Mouse (Mus musculus) lung, adult 2 months (tissue): ENCODE measurements around the gene Fscn2. TPM values are rescaled to one million over a fixed set of nuclear protein-coding genes. Genes with fewer than 3 reads are reported as not detected.

Experiments
- DNase-seq: peaks from one replicate; pipeline ENCODE4 v3.0.0; 2022
- H3K4me1 ChIP-seq: fragments of 200-500 bp; 2 replicates; pipeline ENCODE4 v1.6.1; 2011; ENCODE audit warnings: low read length; ENCODE audit not compliant: control insufficient read depth, insufficient read depth
- H3K4me3 ChIP-seq: fragments of 200-500 bp; replicated peaks from 2 replicates; pipeline ENCODE3; 2011; ENCODE audit warnings: low read depth, mild to moderate bottlenecking, control low read depth, low read length; ENCODE audit errors: extremely low read depth
- CTCF ChIP-seq: fragments of 200-500 bp; IDR thresholded peaks from 2 replicates; pipeline ENCODE4 v1.5.1; 2011; ENCODE audit warnings: mild to moderate bottlenecking, low read length, control low read depth; ENCODE audit not compliant: insufficient read depth
- POLR2A ChIP-seq: fragments of 200-500 bp; IDR thresholded peaks from 2 replicates; pipeline ENCODE4 v1.6.1; 2011; ENCODE audit warnings: low read depth, mild to moderate bottlenecking, control low read depth, low read length, borderline replicate concordance; ENCODE audit errors: extremely low read depth
- WGBS: fragments of 180-500 bp; shearing (Covaris S2); methylation state at CpG from one replicate; pipeline ENCODE4 v1.1.7; 2018; 5-methylcytosine and 5-hydroxymethylcytosine counted together
- polyA plus RNA-seq: library from polyadenylated mRNA; depleted of rRNA; stranded (reverse); fragments of >200 nt; gene quantifications from 2 replicates; pipeline ENCODE4 v1.2.3, GENCODE M21; 2012

Gene Fscn2
- polyA plus RNA-seq, 1 experiment: 0.60 TPM

GRCm38 (mm10) chr11:120375324-120375723, 14.0 kb downstream of the Fscn2 start:
- no peak for DNase-seq
- WGBS: 95% methylated on average over 10 of the region's 10 CpGs
- H3K4me3 ChIP-seq: no peak overlapping the region
- TF ChIP-seq CTCF (no peak), POLR2A (no peak)
- H3K4me1 ChIP-seq: peaks cover 11% of the 10 kb centered on the region

- 89% methylated on average over 17 of the region's 17 CpGs for WGBS
- DNase-seq: no peak
Measured at GRCm38 (mm10) chr11:120376302-120377160, 15.2 kb downstream of the Fscn2 start.

GRCm38 (mm10) chr11:120377337-120377736, 16.0 kb downstream of the Fscn2 start:
- WGBS: 55% methylated on average over 10 of the region's 10 CpGs
- no peak overlapping the region for H3K4me3 ChIP-seq
- no peak for TF ChIP-seq POLR2A
- peaks cover 11% of the 10 kb centered on the region for H3K4me1 ChIP-seq
- no peak for DNase-seq

More at GRCm38 (mm10) chr11:120376302-120377160, 15.2 kb downstream of the Fscn2 start:
- no peak for TF ChIP-seq POLR2A
- no peak for TF ChIP-seq CTCF
- Histone ChIP-seq H3K4me3 (no peak overlapping the region), H3K4me1 (peaks cover 11% of the 10 kb centered on the region)

- TF ChIP-seq POLR2A: peak; percentile 37; the same call in 1 of the 2 replicates
- TF ChIP-seq CTCF: no peak
Measured at GRCm38 (mm10) chr11:120378031-120378610, 16.8 kb downstream of the Fscn2 start.

GRCm38 (mm10) chr11:120378611-120379540, 17.5 kb downstream of the Fscn2 start, which contains the start of gene Faap100:
Gene Faap100, minus strand, starts transcription at chr11:120378764.
- H3K4me1 ChIP-seq: peaks cover 11% of the 10 kb centered on the region
- peak within 1 kb of the TSS; percentile 86 for H3K4me3 ChIP-seq
- DNase-seq: peak; percentile 87
- TF ChIP-seq POLR2A (peak; percentile 12; the same call in 1 of the 2 replicates), CTCF (peak; percentile 51)
- 7% methylated on average over 54 of the region's 54 CpGs for WGBS

More at GRCm38 (mm10) chr11:120378031-120378610, 16.8 kb downstream of the Fscn2 start:
- peak overlapping the region; percentile 86 for H3K4me3 ChIP-seq
- WGBS: 3% methylated on average over 40 of the region's 40 CpGs
- DNase-seq: no peak
- peaks cover 11% of the 10 kb centered on the region for H3K4me1 ChIP-seq

- WGBS: 91% methylated on average over 3 of the region's 3 CpGs
- no peak overlapping the region for H3K4me3 ChIP-seq
- TF ChIP-seq CTCF (no peak), POLR2A (no peak)
- no peak for DNase-seq
- peaks cover 11% of the 10 kb centered on the region for H3K4me1 ChIP-seq
Measured at GRCm38 (mm10) chr11:120380271-120380670, 18.9 kb downstream of the Fscn2 start.

- TF ChIP-seq POLR2A (no peak), CTCF (no peak)
- H3K4me1 ChIP-seq: peaks cover 11% of the 10 kb centered on the region
- 80% methylated on average over 4 of the region's 4 CpGs for WGBS
- H3K4me3 ChIP-seq: no peak overlapping the region
- no peak for DNase-seq
Measured at GRCm38 (mm10) chr11:120381157-120381556, 19.8 kb downstream of the Fscn2 start.

- no peak overlapping the region for H3K4me3 ChIP-seq
- peaks cover 9% of the 10 kb centered on the region for H3K4me1 ChIP-seq
- 92% methylated on average over 9 of the region's 9 CpGs for WGBS
- no peak for TF ChIP-seq POLR2A
- TF ChIP-seq CTCF: no peak
- DNase-seq: no peak
Measured at GRCm38 (mm10) chr11:120382509-120382908, 21.2 kb downstream of the Fscn2 start.

- no peak for TF ChIP-seq CTCF
- no peak for TF ChIP-seq POLR2A
- no peak for DNase-seq
- H3K4me1 ChIP-seq: no peaks in the 10 kb centered on the region
- WGBS: 92% methylated on average over 6 of the region's 6 CpGs
- H3K4me3 ChIP-seq: no peak overlapping the region
Measured at GRCm38 (mm10) chr11:120386632-120387031, 25.3 kb downstream of the Fscn2 start.

GRCm38 (mm10) chr11:120387157-120387556, 25.8 kb downstream of the Fscn2 start:
- H3K4me1 ChIP-seq: no peaks in the 10 kb centered on the region
- no peak for TF ChIP-seq POLR2A
- no peak for TF ChIP-seq CTCF
- DNase-seq: no peak
- no peak overlapping the region for H3K4me3 ChIP-seq
- WGBS: 53% methylated on average over 2 of the region's 2 CpGs
